Mouse (Mus musculus) brown adipose tissue, adult 24 weeks (tissue): Measurements from ENCODE around the gene Clrn3. TPM values are rescaled to one million over a fixed set of nuclear protein-coding genes. Genes with fewer than 3 reads are reported as not detected.

ENCODE experiments used
- H3K27ac ChIP-seq: fragments of 200-500 bp; replicated peaks from 2 replicates; pipeline ENCODE4 v1.5.1; 2012; ENCODE audit warnings: low read depth, mild to moderate bottlenecking, low read length
- H3K4me1 ChIP-seq: fragments of 200-500 bp; 2 replicates; pipeline ENCODE4 v1.6.1; 2012; ENCODE audit warnings: low read length, mixed read lengths; ENCODE audit not compliant: control insufficient read depth, insufficient read depth, insufficient read length
- H3K4me3 ChIP-seq: fragments of 200-500 bp; 2 replicates; pipeline ENCODE4 v1.5.1; 2012; ENCODE audit warnings: low read depth, mild to moderate bottlenecking, low read length, moderate library complexity; ENCODE audit not compliant: insufficient read depth
- polyA plus RNA-seq: library from polyadenylated mRNA; stranded (reverse); fragments of >200 nt; gene quantifications from 2 replicates; pipeline ENCODE4 v1.2.4, GENCODE M21; 2012; ENCODE audit not compliant: missing spikeins, insufficient read depth, insufficient read length

The Clrn3 gene
- polyA plus RNA-seq, 1 experiment: not detected

DNA sequence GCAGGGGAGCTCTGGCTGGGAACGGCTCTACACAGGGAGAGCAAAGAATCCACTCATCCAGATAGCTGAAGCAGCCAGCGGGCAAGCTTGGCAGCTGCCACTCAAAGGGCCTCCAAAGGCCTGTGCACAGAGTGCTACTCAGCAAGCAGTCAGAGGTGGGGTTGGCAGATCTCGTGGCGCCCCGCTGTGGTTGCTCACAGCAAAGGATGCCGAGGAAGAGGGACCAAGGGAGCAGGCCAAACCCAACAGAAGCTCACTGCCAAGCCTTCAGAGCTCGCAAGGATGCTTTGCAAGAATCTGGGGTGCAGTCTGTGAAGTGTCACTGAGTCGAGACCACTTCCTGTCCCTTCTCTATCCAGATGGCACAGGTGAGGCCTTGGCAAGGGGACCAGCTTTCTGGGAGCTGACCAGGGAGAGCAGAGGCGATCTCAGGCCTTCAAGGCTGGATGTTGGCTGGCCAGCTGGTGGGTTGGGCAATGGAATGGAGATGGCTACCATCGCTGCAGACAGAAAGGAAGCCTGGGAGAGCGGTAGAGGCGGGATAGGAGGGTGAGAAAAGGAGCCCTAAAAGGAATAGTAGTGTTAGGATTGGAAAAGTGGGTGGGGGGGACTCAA, 42.6 kb downstream of the Clrn3 start:
- no peak overlapping the region for H3K4me3 ChIP-seq
- H3K4me1 ChIP-seq: no peaks in the 10 kb centered on the region
- no peak overlapping the region for H3K27ac ChIP-seq

DNA sequence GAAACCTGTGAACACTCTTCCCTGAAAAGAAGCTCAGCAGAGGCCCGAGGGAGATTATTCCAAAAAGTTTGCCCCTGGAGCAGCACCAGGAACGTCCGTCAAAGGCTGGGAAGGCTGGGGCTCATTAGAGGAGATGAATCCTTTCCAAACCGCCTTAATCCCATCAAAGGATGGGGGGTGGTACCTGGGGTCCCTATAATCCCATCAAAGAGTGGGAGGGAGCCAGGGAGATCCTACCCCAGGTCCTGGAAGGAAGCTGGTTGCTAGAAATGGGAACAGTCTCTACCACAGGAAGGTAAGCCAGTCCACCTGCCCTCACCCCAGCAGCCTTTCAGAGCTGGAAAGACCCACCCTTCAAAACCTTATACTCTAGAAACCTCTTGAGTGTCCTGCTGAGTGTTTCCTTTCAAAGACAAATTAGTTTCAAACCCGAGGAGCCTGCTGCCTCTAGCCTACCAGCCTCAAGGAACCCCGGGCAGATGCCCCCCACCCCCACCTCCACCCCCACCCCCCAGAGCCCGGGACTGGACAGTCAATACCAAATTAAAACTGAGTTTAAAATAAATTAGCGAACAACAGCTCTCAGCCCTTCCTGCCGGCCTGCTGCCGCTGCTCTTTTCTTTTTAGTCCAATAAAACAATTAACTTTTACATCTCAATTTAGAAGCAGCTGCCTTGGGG, 43.2 kb downstream of the Clrn3 start:
- no peaks in the 10 kb centered on the region for H3K4me1 ChIP-seq
- H3K4me3 ChIP-seq: no peak overlapping the region
- no peak overlapping the region for H3K27ac ChIP-seq

DNA sequence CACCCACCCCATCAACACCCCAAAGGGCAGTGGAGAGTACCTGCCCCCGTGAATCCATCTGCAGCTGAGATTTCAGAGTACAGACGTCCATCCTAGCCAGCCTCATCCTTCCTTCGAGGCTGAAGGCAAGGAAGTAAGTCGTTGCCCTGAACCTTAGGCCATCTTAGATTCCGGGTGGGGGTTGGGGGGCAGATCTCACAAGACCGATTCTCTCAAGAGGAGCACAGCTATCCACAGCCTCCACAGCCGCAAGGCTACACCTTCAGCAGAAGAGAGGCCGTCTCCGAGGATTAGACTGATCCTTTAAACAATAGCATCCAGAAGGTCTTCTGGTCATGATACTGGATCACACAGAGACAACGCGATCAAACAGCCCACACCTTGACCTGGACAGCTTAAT, 44.1 kb downstream of the Clrn3 start:
- no peak overlapping the region for H3K27ac ChIP-seq
- no peaks in the 10 kb centered on the region for H3K4me1 ChIP-seq
- no peak overlapping the region for H3K4me3 ChIP-seq

DNA sequence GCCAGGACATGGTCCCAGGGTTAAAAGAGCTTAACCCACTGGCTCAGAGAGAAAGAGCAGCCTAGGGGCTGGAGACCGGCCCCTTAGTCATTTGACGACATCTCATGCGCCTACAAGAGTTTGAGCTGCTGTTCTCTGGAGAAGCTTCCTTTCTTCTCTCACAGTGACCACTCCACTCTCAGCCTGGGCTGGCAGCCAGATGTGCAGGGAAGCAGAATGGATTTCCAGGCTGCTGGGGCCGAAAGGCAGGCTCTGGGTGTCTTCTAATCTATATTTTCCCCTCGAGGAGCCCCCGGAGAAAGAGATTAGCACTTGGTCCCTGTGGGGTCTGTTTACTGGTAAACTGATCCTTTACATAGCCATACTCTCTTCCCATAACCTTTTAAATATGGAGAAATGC, 44.7 kb downstream of the Clrn3 start:
- H3K4me3 ChIP-seq: no peak overlapping the region
- no peaks in the 10 kb centered on the region for H3K4me1 ChIP-seq
- H3K27ac ChIP-seq: no peak overlapping the region

DNA sequence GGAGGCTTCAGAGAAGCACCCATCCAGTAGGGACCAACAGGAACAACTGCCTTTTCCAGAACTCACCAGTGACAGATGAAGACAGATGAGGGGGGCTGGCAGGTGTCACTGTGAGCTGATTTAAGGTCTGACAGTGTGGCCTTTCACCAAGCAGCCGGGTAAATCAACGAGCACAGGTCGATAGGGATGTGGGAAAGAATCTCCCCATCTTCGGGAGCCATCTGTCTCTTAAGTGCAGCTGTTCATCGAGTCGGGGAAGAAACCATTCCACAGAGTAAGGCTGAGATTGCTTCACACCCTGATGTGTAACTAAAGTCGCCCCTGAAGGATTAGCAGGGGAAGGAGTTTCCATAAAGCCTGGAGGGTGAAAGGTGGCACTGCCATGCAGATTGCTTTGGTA, 47.3 kb downstream of the Clrn3 start:
- Histone ChIP-seq H3K4me3 (no peak overlapping the region), H3K27ac (no peak overlapping the region), H3K4me1 (no peaks in the 10 kb centered on the region)

DNA sequence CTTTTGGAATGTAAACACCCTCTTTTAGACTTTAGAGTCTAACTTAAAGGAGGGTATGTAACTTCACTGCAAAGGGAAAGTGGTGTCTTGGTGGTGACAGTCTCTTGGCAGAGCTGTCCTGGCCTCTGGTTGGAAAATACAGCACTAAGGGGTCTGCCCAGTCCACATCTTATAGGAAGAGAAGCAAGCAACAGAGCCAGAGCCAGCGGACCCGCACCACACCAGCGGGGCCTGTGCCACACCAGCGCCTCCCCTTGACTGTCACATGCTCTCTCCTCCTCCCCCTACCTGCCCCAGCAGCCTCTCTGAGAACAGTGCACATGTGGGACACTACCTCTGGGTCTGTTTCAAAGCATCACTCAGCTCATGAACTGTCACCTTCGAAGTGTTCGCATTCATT, 48.5 kb downstream of the Clrn3 start:
- Histone ChIP-seq H3K27ac (no peak overlapping the region), H3K4me1 (no peaks in the 10 kb centered on the region), H3K4me3 (no peak overlapping the region)

DNA sequence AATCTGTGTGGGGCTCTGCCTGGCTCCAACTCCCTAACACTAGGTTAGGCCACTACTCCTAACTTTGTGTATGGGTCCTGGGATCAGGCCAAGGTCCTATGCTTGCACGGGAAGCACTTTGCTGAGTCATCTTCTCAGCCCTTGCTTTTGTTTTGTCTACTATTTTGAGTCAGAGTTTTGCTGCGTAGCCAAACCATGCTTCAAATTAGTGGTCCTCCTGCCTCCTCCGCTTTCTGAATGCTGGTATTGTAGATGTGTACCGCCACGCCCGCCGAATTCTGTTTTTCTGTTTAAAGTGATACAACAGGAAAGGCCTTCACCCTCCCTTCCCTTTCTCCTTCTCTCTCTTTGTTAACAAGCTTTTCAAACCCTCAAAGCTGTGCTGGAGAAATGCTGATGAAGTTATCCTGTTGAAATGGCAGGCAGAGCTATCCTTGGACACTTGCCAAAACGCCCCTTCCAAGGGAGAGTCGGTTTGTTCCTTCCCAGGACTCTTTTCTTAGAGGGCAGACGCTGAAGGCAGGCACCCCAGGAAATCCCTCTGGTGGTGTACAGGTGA, 49.1 kb downstream of the Clrn3 start:
- Histone ChIP-seq H3K4me3 (no peak overlapping the region), H3K4me1 (no peaks in the 10 kb centered on the region), H3K27ac (no peak overlapping the region)

DNA sequence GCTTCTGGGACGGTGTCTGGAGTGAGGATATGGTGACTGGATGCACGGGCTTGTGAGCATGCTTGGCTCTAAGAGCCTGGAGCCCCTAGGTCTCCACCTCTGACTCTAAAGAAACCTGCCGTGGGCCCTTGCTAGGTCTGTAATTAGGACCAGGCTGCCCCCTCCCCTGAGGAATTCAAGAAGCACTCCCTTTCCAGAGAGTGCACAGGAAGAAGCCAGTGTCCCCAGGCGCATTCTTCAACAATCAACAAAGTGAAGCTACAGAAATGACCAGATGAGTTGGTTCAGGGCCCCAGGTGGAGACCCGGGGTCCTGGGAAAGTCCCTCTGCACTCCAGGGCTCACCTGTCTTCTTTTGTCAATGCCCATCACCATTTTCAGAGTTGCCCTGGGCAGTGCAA, 51.2 kb downstream of the Clrn3 start:
- Histone ChIP-seq H3K27ac (no peak overlapping the region), H3K4me3 (no peak overlapping the region), H3K4me1 (no peaks in the 10 kb centered on the region)

DNA sequence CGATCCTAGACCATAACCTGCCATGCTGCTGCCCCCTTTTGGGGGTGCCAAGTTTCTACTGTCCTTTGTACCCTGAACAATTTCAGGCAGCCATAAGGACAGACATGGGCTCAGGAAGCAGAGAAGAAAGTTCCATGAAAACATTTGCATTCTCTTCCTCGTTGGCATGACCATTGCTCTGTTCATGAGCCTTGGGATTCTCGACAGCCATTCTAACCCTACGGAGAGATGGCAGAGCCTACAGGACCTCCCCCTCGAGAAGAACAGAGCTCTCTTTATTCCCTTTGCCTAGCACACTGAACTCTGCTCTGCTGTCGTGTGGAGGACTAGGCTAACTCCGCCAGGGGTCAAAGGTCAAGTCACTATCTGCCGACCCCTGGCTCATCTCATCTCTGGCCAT, 52.5 kb downstream of the Clrn3 start:
- H3K27ac ChIP-seq: no peak overlapping the region
- no peaks in the 10 kb centered on the region for H3K4me1 ChIP-seq
- no peak overlapping the region for H3K4me3 ChIP-seq

DNA sequence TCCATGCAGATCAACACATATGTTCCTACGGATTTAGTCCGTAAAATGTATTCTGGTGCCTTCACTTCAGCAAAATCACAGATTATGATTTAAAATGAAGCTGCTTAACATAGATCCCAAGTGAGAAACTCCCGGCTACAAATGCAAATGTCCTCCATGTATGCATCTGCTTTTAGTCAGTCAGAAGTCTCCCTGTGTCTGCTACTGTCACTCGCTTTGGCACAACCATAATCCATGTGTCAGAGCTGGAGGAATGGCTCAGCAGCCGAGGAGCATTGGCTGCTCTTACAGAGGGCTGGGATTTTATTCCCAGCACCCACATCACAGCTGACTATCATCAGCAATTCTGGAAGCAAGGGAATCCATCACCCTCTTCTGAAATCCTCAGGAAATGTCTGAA, 58.1 kb downstream of the Clrn3 start:
- no peak overlapping the region for H3K27ac ChIP-seq
- H3K4me1 ChIP-seq: no peaks in the 10 kb centered on the region
- H3K4me3 ChIP-seq: no peak overlapping the region

DNA sequence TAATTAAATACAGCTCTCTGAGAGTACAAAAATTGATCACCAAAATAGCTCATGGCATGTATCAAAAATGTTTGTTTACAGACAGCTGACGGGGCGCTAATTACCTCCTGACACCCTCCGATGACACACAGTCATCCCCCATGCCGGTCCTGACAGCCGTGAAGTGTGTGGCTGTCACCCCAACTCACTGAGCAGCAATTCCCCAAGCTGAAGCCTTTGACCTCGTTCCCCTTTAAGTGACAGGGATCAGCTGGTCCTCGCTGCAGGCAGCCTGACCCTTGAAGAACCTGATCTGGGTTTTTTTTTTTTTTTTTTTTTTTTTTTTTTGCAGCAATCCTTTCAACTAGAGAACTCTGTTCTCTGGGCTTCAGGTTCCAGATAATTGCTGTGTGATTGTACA, 59.8 kb downstream of the Clrn3 start:
- no peak overlapping the region for H3K4me3 ChIP-seq
- no peak overlapping the region for H3K27ac ChIP-seq
- no peaks in the 10 kb centered on the region for H3K4me1 ChIP-seq

DNA sequence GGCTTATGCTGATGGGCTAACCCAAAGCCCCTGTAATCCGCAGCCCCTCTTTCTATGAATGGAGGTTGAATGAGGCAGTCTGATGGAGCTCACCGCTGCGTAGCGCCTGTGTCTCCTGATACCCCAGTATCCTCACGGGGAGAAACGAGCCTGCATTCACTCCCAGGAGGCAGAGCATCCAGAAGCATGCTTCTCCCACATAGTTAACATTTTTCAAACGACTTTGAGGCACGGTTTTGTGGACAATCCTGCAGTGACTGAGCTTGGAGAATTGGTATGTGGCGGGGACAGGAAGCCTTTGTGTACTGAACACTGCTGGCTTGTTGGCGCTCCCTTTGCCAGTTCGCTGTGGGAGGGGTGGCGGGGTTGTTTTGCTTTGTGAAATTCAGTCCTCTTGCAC, 63.2 kb downstream of the Clrn3 start:
- Histone ChIP-seq H3K27ac (no peak overlapping the region), H3K4me3 (no peak overlapping the region), H3K4me1 (no peaks in the 10 kb centered on the region)

DNA sequence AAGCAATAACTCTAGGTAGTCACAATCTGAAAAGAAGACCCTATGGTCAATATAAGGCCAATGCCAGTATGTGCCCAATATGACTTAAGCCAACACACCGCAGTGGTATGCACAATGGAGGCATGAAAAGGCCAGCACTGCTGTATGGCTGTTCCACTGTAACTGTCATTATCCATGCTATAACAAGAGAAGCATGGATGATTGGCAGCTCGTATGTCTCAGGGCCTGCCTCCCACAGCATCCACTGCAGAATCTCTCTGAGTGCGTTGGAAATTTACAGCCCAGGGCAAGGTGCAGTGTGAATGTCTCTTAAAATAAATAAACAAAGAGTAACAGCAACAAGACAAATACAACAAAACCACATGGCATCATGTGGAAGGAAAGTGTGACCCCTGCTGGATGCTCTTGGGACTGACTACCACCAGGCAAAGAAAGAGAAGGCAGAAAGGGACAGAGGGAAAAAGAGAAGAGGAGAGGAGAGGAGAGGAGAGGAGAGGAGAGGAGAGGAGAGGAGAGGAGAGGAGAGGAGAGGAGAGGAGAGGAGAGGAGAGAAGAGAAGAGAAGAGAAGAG, 63.7 kb downstream of the Clrn3 start:
- Histone ChIP-seq H3K4me3 (no peak overlapping the region), H3K27ac (no peak overlapping the region), H3K4me1 (no peaks in the 10 kb centered on the region)
